In the genomic region with DNA sequence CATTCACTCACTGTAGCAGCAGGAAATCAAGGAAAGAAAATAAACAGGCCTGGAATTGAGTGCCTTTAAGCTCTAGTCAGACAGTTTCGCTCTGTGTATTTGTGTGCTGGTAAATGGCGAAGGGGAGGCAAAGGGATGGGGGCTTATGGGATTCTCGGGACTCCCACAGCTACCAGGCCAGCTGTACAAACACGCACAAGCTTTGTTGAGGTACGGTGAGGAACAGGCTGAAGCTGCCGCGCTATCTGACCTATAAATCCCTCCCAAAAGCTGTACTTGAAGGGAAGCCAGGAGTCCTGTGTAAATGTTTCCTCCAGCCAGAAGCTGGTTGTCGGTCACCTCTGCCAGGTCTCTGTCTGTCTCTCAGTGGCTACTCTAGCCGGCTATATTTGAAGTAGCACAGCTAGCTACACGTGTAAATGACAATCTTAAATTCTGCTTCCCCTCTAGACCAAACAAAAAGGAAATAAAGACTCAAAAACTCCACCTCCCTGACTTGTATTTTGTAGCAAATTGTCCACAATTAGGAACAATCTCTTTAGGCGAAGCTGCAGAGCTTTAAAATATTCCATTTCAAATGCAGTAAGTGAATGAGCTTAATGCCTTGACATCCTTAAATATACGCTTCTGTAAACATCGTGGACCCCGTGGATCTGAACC, we compare ENCODE assay signal across 9 mouse cellular contexts.
DNase-seq lines count a peak whose midpoint lies in the region; ATAC-seq and TF ChIP-seq lines count a peak whose summit lies in the region.
"Had no signal": no experiment of that assay in that cellular context is flagged by ENCODE, and none has a peak within 500 bp of the region (broad histone marks: within the 10 kb centered on the region; RNA-seq: fewer than 3 reads in every experiment).

No protein-coding gene starts in this region.

- peaks cover 16% of the 10 kb centered on the region for H3K4me1 ChIP-seq in embryonic facial prominence, embryonic 10.5 days
- H3K4me1 ChIP-seq in heart, embryonic 16.5 days (ENCODE audit: control insufficient read depth, insufficient read depth, low read length), result no peaks in the 10 kb centered on the region
- 0 out of 2 replicates have a peak, but pooled peaks cover 2% of the 10 kb centered on the region for H3K4me1 ChIP-seq in midbrain, embryonic 16.5 days (ENCODE audit: control insufficient read depth, insufficient read depth, low read length)
- no peaks in the 10 kb centered on the region for H3K4me1 ChIP-seq in lung, adult 2 months (ENCODE audit: control insufficient read depth, insufficient read depth, low read length)

- H3K9ac ChIP-seq in heart, embryonic 16.5 days (ENCODE audit: low read length), result no peak overlapping the region
- no peak overlapping the region for H3K9ac ChIP-seq in midbrain, embryonic 16.5 days (ENCODE audit: low read depth, low read length)

- peak overlapping the region; percentile 32; the same call in 1 of the 2 replicates for H3K4me3 ChIP-seq in embryonic facial prominence, embryonic 10.5 days
- no peak overlapping the region for H3K4me3 ChIP-seq in heart, embryonic 16.5 days (ENCODE audit: low read length)
- H3K4me3 ChIP-seq in midbrain, embryonic 16.5 days (ENCODE audit: low read depth, low read length), result no peak overlapping the region
- H3K4me3 ChIP-seq in lung, adult 2 months (replicated peaks; ENCODE audit: extremely low read depth, low read depth, low read length), result no peak overlapping the region

- ATAC-seq in heart, embryonic 16.5 days (replicated peaks; ENCODE audit: extremely low read depth, insufficient read depth, low FRiP score), result no peak
- ATAC-seq in midbrain, embryonic 16.5 days, result peak; percentile 76; the same call in 1 of the 2 replicates
- no peak for ATAC-seq in erythroblast, adult 5-6 weeks (replicated peaks; ENCODE audit: low FRiP score, poor library complexity, severe bottlenecking)
- ATAC-seq: Patski had no signal

- H3K4me2 ChIP-seq in heart, embryonic 16.5 days (ENCODE audit: low read depth, low read length), result peak overlapping the region; percentile 44
- peak overlapping the region; percentile 37 for H3K4me2 ChIP-seq in midbrain, embryonic 16.5 days (ENCODE audit: low read length)

- no peak for TF ChIP-seq POLR2A in lung, adult 2 months (IDR thresholded peaks at IDR 0.05; ENCODE audit: borderline replicate concordance, extremely low read depth, low read depth, low read length)

- H3K36me3 ChIP-seq in embryonic facial prominence, embryonic 10.5 days (replicated peaks), result no peaks in the 10 kb centered on the region
- H3K36me3 ChIP-seq in heart, embryonic 16.5 days (ENCODE audit: control insufficient read depth, insufficient read depth), result no peaks in the 10 kb centered on the region
- H3K36me3 ChIP-seq in midbrain, embryonic 16.5 days (ENCODE audit: control insufficient read depth, insufficient read depth, low read length), result no peaks in the 10 kb centered on the region

- no peaks in the 10 kb centered on the region for H3K9me3 ChIP-seq in embryonic facial prominence, embryonic 10.5 days
- no peaks in the 10 kb centered on the region for H3K9me3 ChIP-seq in heart, embryonic 16.5 days (replicated peaks; ENCODE audit: control insufficient read depth, low read length)
- H3K9me3 ChIP-seq in midbrain, embryonic 16.5 days (replicated peaks; ENCODE audit: control insufficient read depth, low read length, poor library complexity, severe bottlenecking), result no peaks in the 10 kb centered on the region

- peak overlapping the region; percentile 72 for H3K27ac ChIP-seq in embryonic facial prominence, embryonic 10.5 days (replicated peaks)
- H3K27ac ChIP-seq in heart, embryonic 16.5 days (ENCODE audit: low read length), result no peak overlapping the region
- no peak overlapping the region for H3K27ac ChIP-seq in midbrain, embryonic 16.5 days (ENCODE audit: low read length)

- 20% methylated on average over 14 of the region's 14 CpGs for WGBS in embryonic facial prominence, embryonic 10.5 days
- 30% methylated on average over 14 of the region's 14 CpGs for WGBS in heart, embryonic 16.5 days
- WGBS in midbrain, embryonic 16.5 days, result 18% methylated on average over 14 of the region's 14 CpGs
- 19% methylated on average over 14 of the region's 14 CpGs for WGBS in lung, adult 2 months

- TF ChIP-seq CTCF in lung, adult 2 months (IDR thresholded peaks at IDR 0.05; ENCODE audit: insufficient read depth, low read length), result no peak

- peak; percentile 21 to 39 for DNase-seq in kidney, postnatal 4 days
- DNase-seq in kidney, postnatal 25 days, result no peak
- peak; percentile 70 for DNase-seq in embryonic facial prominence, embryonic 10.5 days (ENCODE audit: low spot score)
- no peak for DNase-seq in lung, adult 2 months
- DNase-seq in spleen, postnatal 14 days (ENCODE audit: low spot score in 2 of 2), result no peak

- no peaks in the 10 kb centered on the region for H3K27me3 ChIP-seq in embryonic facial prominence, embryonic 10.5 days (replicated peaks; ENCODE audit: low read depth, poor library complexity, severe bottlenecking)
- no peaks in the 10 kb centered on the region for H3K27me3 ChIP-seq in heart, embryonic 16.5 days (ENCODE audit: control insufficient read depth, insufficient read depth, low read length)
- no peaks in the 10 kb centered on the region for H3K27me3 ChIP-seq in midbrain, embryonic 16.5 days (ENCODE audit: control insufficient read depth, insufficient read depth, low read depth, low read length)

Comparison
In these comparisons a context has a peak if more than half of its experiments do, and no peak if none do; other contexts are left out.
1. DNase-seq: peak in kidney, postnatal 4 days (2 of 2) and embryonic facial prominence, embryonic 10.5 days (single experiment); none in kidney, postnatal 25 days (0 of 2), lung, adult 2 months (single experiment) and spleen, postnatal 14 days (0 of 2).